Mouse (Mus musculus) lung, postnatal 0 days (tissue): ENCODE data around the gene Tanc1.
A peak's percentile ranks its signal among the peaks of the same experiment; 100 is the strongest.

ENCODE experiments used
- CTCF ChIP-seq: IDR thresholded peaks from 2 replicates; pipeline ENCODE4 v1.5.1; 2016; ENCODE audit warnings: antibody characterized with exemption, mild to moderate bottlenecking
- EP300 ChIP-seq: IDR thresholded peaks from 2 replicates; pipeline ENCODE4 v1.6.1; 2016; ENCODE audit warnings: antibody characterized with exemption, mild to moderate bottlenecking, control low read depth

DNA sequence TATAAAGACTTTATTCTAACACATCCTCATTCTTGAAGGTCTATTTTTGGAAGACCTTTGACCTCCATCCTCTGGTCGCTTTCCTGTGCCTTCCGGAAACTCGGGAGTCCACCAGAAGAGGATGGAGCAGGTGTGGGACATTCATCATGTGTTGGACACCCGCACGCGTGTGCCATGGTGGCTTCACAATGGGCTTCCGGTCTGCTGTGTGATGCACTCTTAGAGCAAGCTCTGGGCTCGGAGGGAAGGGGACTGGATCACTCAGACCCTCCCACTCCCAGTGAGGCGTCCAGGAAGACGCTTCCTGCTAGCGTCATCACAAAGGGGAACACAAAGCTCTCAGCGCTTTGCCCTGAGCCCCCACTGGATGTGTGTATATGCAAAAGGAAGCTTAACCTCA lies 95.0 kb downstream of the Tanc1 start:
- TF ChIP-seq CTCF (no peak), EP300 (peak; percentile 48; the same call in 1 of the 2 replicates)
